Comparison of ENCODE assay signal across 21 mouse cellular contexts in genomic region chr1:118413169-118413568, GRCm38 (mm10). TPM values are rescaled to one million over a fixed set of nuclear protein-coding genes. Genes with fewer than 3 reads are reported as not detected.
DNase-seq lines count a peak whose midpoint lies in the region; ATAC-seq and TF ChIP-seq lines count a peak whose summit lies in the region.
"Had no signal": no experiment of that assay in that cellular context is flagged by ENCODE, and none has a peak within 500 bp of the region (broad histone marks: within the 10 kb centered on the region; RNA-seq: fewer than 3 reads in every experiment).

No protein-coding gene starts in this region.

- peak; percentile 16; the same call in 1 of the 2 replicates for ATAC-seq in common myeloid progenitor, adult 5-6 weeks (replicated peaks; ENCODE audit: low read depth, poor library complexity, severe bottlenecking)
- peak; percentile 42; the same call in 1 of the 2 replicates for ATAC-seq in liver, embryonic 14.5 days (ENCODE audit: insufficient read depth)
- peak; percentile 33 for ATAC-seq in megakaryocyte progenitor cell, adult 5-6 weeks (replicated peaks; ENCODE audit: poor library complexity)
- ATAC-seq in hindbrain, embryonic 11.5 days (ENCODE audit: low FRiP score), result no peak
- ATAC-seq: forebrain, embryonic 14.5 days had no signal

- peak overlapping the region; percentile 21 for H3K4me2 ChIP-seq in liver, embryonic 14.5 days (ENCODE audit: low read depth)
- H3K4me2 ChIP-seq in hindbrain, embryonic 11.5 days (replicated peaks; ENCODE audit: low read depth, low read length), result no peak overlapping the region
- H3K4me2 ChIP-seq: hindbrain, embryonic 14.5 days had no signal

- DNase-seq in MEL (ENCODE audit: low read depth, low spot score), result peak; percentile 29
- no peak for DNase-seq in liver, embryonic 14.5 days (ENCODE audit: low read depth in 3 of 3, low spot score in 3 of 3)
- no peak for DNase-seq in kidney, postnatal 36 days
- no peak for DNase-seq in hindbrain, embryonic 11.5 days (ENCODE audit: low spot score)
- no peak for DNase-seq in left cerebral cortex, adult 11 months (ENCODE audit: low spot score)
- DNase-seq: adrenal gland, adult 8-10 months; cerebellum, adult 11-12 months; cerebellum, adult 9-10 months; cerebellum, postnatal 25 days; gastrocnemius, adult 2 months; gastrocnemius, postnatal 36 days; heart, adult 18-20 months; heart, postnatal 10 days had no signal

- TF ChIP-seq EP300 in MEL (IDR thresholded peaks at IDR 0.05; ENCODE audit: low read depth in 1 of 2, low read length in 2 of 2), result peak; percentile 68 to 74; a peak in 3 of 4 replicates
- peak; percentile 42; the same call in 1 of the 2 replicates for TF ChIP-seq EP300 in liver, embryonic 14.5 days (IDR thresholded peaks at IDR 0.05; ENCODE audit: low read depth)

- TF ChIP-seq RAD21 in MEL (IDR thresholded peaks at IDR 0.05; ENCODE audit: low read depth, low read length), result no peak

- H3K27ac ChIP-seq in MEL (ENCODE audit: control insufficient read depth, low read depth, low read length), result peak overlapping the region; percentile 20; the same call in 1 of the 2 replicates
- H3K27ac ChIP-seq in liver, embryonic 14.5 days, result no peak overlapping the region
- no peak overlapping the region for H3K27ac ChIP-seq in hindbrain, embryonic 11.5 days (ENCODE audit: low read depth, low read length)
- H3K27ac ChIP-seq: embryonic facial prominence, embryonic 10.5 days; forebrain, embryonic 10.5 days; heart, embryonic 10.5 days; hindbrain, embryonic 14.5 days had no signal

- no peak overlapping the region for H3K4me3 ChIP-seq in MEL (ENCODE audit: control insufficient read depth in 1 of 2, insufficient read depth in 1 of 2, low read depth in 2 of 2, low read length in 2 of 2)
- no peak overlapping the region for H3K4me3 ChIP-seq in liver, embryonic 14.5 days (ENCODE audit: insufficient read depth in 1 of 2, low read depth in 2 of 2, low read length in 2 of 2)
- H3K4me3 ChIP-seq in hindbrain, embryonic 11.5 days (ENCODE audit: low read depth, low read length), result no peak overlapping the region
- H3K4me3 ChIP-seq: embryonic facial prominence, embryonic 10.5 days; forebrain, embryonic 10.5 days; gastrocnemius, adult 2 months; heart, embryonic 10.5 days had no signal

- H3K27me3 ChIP-seq in MEL (ENCODE audit: control insufficient read depth in 1 of 2, insufficient read depth in 2 of 2, low read length in 2 of 2), result no peaks in the 10 kb centered on the region
- H3K27me3 ChIP-seq in liver, embryonic 14.5 days (ENCODE audit: control insufficient read depth, insufficient read depth, low read length), result no peaks in the 10 kb centered on the region
- no peaks in the 10 kb centered on the region for H3K27me3 ChIP-seq in hindbrain, embryonic 11.5 days (ENCODE audit: control insufficient read depth, insufficient read depth, low read length)
- H3K27me3 ChIP-seq: CH12.LX had no signal

- no peak for TF ChIP-seq POLR2A in MEL (IDR thresholded peaks at IDR 0.05; ENCODE audit: control insufficient read depth in 1 of 2, insufficient read depth in 1 of 2, low read depth in 1 of 2, low read length in 2 of 2, poor library complexity in 1 of 2)

- H3K4me1 ChIP-seq in MEL (ENCODE audit: control insufficient read depth in 1 of 2, insufficient read depth in 2 of 2, low read length in 2 of 2), result peaks cover 23 to 33% of the 10 kb centered on the region in 2 experiments
- peaks cover 33% of the 10 kb centered on the region in 2 experiments for H3K4me1 ChIP-seq in liver, embryonic 14.5 days (replicated peaks; ENCODE audit: control insufficient read depth in 2 of 2, insufficient read depth in 2 of 2, low read length in 1 of 2)
- no peaks in the 10 kb centered on the region for H3K4me1 ChIP-seq in hindbrain, embryonic 11.5 days (replicated peaks; ENCODE audit: control insufficient read depth, insufficient read depth, low read length)
- H3K4me1 ChIP-seq: forebrain, embryonic 10.5 days had no signal

- TF ChIP-seq CTCF in MEL (IDR thresholded peaks at IDR 0.05 in 2 of 3, conservative IDR thresholded peaks at IDR 0.05 in 1 of 3; ENCODE audit: control insufficient read depth in 1 of 3, insufficient read depth in 1 of 3, low read depth in 2 of 3, low read length in 3 of 3, poor library complexity in 1 of 3, severe bottlenecking in 1 of 3), result no peak
- TF ChIP-seq CTCF in liver, embryonic 14.5 days (IDR thresholded peaks at IDR 0.05; ENCODE audit: low read depth), result no peak

- peaks cover 11% of the 10 kb centered on the region; the same call in 1 of the 2 replicates for H3K79me2 ChIP-seq in MEL (ENCODE audit: control insufficient read depth, insufficient read depth, low read length, poor library complexity)

- peaks cover 0 to 27% of the 10 kb centered on the region in 2 experiments for H3K36me3 ChIP-seq in MEL (ENCODE audit: control insufficient read depth in 1 of 2, insufficient read depth in 2 of 2, low read length in 2 of 2)
- no peaks in the 10 kb centered on the region for H3K36me3 ChIP-seq in liver, embryonic 14.5 days (replicated peaks; ENCODE audit: control insufficient read depth, insufficient read depth, low read depth)
- H3K36me3 ChIP-seq in hindbrain, embryonic 11.5 days (ENCODE audit: control insufficient read depth, insufficient read depth, low read length), result no peaks in the 10 kb centered on the region

- no peaks in the 10 kb centered on the region for H3K9me3 ChIP-seq in MEL (replicated peaks; ENCODE audit: insufficient read depth, low read length)
- H3K9me3 ChIP-seq in liver, embryonic 14.5 days (ENCODE audit: control insufficient read depth, low read length), result no peaks in the 10 kb centered on the region
- no peaks in the 10 kb centered on the region for H3K9me3 ChIP-seq in hindbrain, embryonic 11.5 days (ENCODE audit: control insufficient read depth, low read length)
- H3K9me3 ChIP-seq: embryonic facial prominence, embryonic 10.5 days; forebrain, embryonic 10.5 days; heart, embryonic 10.5 days had no signal

- no peak overlapping the region for H3K9ac ChIP-seq in MEL (ENCODE audit: control insufficient read depth, low read depth, low read length, poor library complexity, severe bottlenecking)
- H3K9ac ChIP-seq in liver, embryonic 14.5 days (replicated peaks), result 0 out of 2 replicates have a peak overlapping the region, but pooled peaks have one; percentile 13
- no peak overlapping the region for H3K9ac ChIP-seq in hindbrain, embryonic 11.5 days (ENCODE audit: low read depth, low read length)
- H3K9ac ChIP-seq: hindbrain, embryonic 14.5 days had no signal

- 14% methylated on average over 2 of the region's 2 CpGs for WGBS in liver, embryonic 14.5 days (ENCODE audit: insufficient replicate concordance)
- 94% methylated on average over 2 of the region's 2 CpGs for WGBS in hindbrain, embryonic 11.5 days

TF ChIP-seq in MEL, 35 proteins besides CTCF, POLR2A, EP300 and RAD21:
- TF ChIP-seq MXI1 (IDR thresholded peaks at IDR 0.05; ENCODE audit: low read depth, low read length) (0 out of 2 replicates have a peak, but pooled peaks have one; percentile 40), UBTF (IDR thresholded peaks at IDR 0.05; ENCODE audit: borderline replicate concordance, insufficient read depth, low read depth, low read length) (no peak), MYB (IDR thresholded peaks at IDR 0.05; ENCODE audit: low read depth, low read length) (no peak), GABPA (IDR thresholded peaks at IDR 0.05; ENCODE audit: low read depth, low read length) (no peak), ETS1 (IDR thresholded peaks at IDR 0.05; ENCODE audit: low read depth, low read length) (peak; percentile 64), HCFC1 (IDR thresholded peaks at IDR 0.05; ENCODE audit: low read depth, low read length) (no peak), GATA1 (IDR thresholded peaks at IDR 0.05; ENCODE audit: low read depth, low read length) (peak; percentile 85), RCOR1 (IDR thresholded peaks at IDR 0.05; ENCODE audit: low read depth, low read length) (0 out of 2 replicates have a peak, but pooled peaks have one; percentile 46), NRF1 (IDR thresholded peaks at IDR 0.05; ENCODE audit: insufficient read depth, low read depth, low read length, poor library complexity, severe bottlenecking) (0 out of 2 replicates have a peak, but pooled peaks have one; percentile 12), TCF12 (IDR thresholded peaks at IDR 0.05; ENCODE audit: low read depth, low read length) (peak; percentile 70), SIN3A (IDR thresholded peaks at IDR 0.05; ENCODE audit: low read length) (peak; percentile 44), POLR2AphosphoS2 (IDR thresholded peaks at IDR 0.05; ENCODE audit: low read length) (no peak), USF1 (IDR thresholded peaks at IDR 0.05; ENCODE audit: low read depth, low read length) (no peak)

RNA-seq across cellular contexts. Expression of gene Clasp1, which starts 24.3 kb away (rescaled TPM):
- 13.9 and 16.0 TPM in 2 replicates for total RNA-seq in MEL (2012; rRNA removed)
- polyA plus RNA-seq in MEL (2012; ENCODE audit: insufficient read depth in 1 of 2, insufficient read length in 2 of 2, low read depth in 1 of 2, low replicate concordance in 2 of 2, missing spikeins in 1 of 2), result 10 to 100 TPM in 1 of 2 experiments, not detected in 1; 21.3 TPM
- 49.1 and 70.8 TPM in 2 replicates for total RNA-seq in common myeloid progenitor, adult 5-6 weeks (2017)
- 5.5 and 6.5 TPM in 2 replicates for polyA plus RNA-seq in liver, embryonic 14.5 days (2012; rRNA removed)
- polyA plus RNA-seq in liver, embryonic 14.5 days (2014; fragmentation: Nextera tagmentation; extraction: Ambion mirVana), result 8.8 and 10.0 TPM in 2 replicates
- 45.0 and 56.3 TPM in 2 replicates for total RNA-seq in megakaryocyte progenitor cell, adult 5-6 weeks (2015)
- total RNA-seq in megakaryocyte progenitor cell, adult 5-6 weeks (2017), result 45.9 and 51.3 TPM in 2 replicates
- 96.0 and 134 TPM in 2 replicates for polyA plus RNA-seq in hindbrain, embryonic 11.5 days (2014; fragmentation: Nextera tagmentation; extraction: Ambion mirVana)
